Comparison of ENCODE assay signal across 27 mouse cellular contexts in genomic region chr3:80256383-80256782, GRCm38 (mm10).
DNase-seq lines count a peak whose midpoint lies in the region; ATAC-seq and TF ChIP-seq lines count a peak whose summit lies in the region.
"Had no signal": no experiment of that assay in that cellular context is flagged by ENCODE, and none has a peak within 500 bp of the region (broad histone marks: within the 10 kb centered on the region; RNA-seq: fewer than 3 reads in every experiment).

No protein-coding gene starts in this region.

- ATAC-seq in forebrain, embryonic 14.5 days: peak; percentile 72
- peak; percentile 42; the same call in 1 of the 2 replicates for ATAC-seq in hindbrain, embryonic 16.5 days
- ATAC-seq in hindbrain, postnatal 0 days: no peak
- ATAC-seq: intestine, embryonic 15.5 days; Patski had no signal

- 69% methylated on average over 3 of the region's 3 CpGs for WGBS in forebrain, embryonic 14.5 days
- 93% methylated on average over 3 of the region's 3 CpGs for WGBS in forebrain, embryonic 10.5 days
- 63% methylated on average over 3 of the region's 3 CpGs for WGBS in hindbrain, embryonic 16.5 days
- WGBS in hindbrain, postnatal 0 days: 78% methylated on average over 3 of the region's 3 CpGs

- H3K9ac ChIP-seq in forebrain, embryonic 14.5 days (ENCODE audit: low read length): no peak overlapping the region
- no peak overlapping the region for H3K9ac ChIP-seq in hindbrain, embryonic 16.5 days (ENCODE audit: low read depth, low read length)
- no peak overlapping the region for H3K9ac ChIP-seq in hindbrain, postnatal 0 days (replicated peaks; ENCODE audit: low read length)
- H3K9ac ChIP-seq: embryonic facial prominence, embryonic 12.5 days; embryonic facial prominence, embryonic 15.5 days; hindbrain, embryonic 13.5 days; intestine, embryonic 15.5 days had no signal

- no peaks in the 10 kb centered on the region for H3K9me3 ChIP-seq in forebrain, embryonic 14.5 days (replicated peaks; ENCODE audit: control insufficient read depth, low read length)
- H3K9me3 ChIP-seq in forebrain, embryonic 10.5 days: no peaks in the 10 kb centered on the region
- H3K9me3 ChIP-seq in hindbrain, embryonic 16.5 days (ENCODE audit: control insufficient read depth, low read length): no peaks in the 10 kb centered on the region
- no peaks in the 10 kb centered on the region for H3K9me3 ChIP-seq in hindbrain, postnatal 0 days (ENCODE audit: low read length)
- H3K9me3 ChIP-seq: embryonic facial prominence, embryonic 12.5 days; embryonic facial prominence, embryonic 15.5 days; G1E; hindbrain, embryonic 13.5 days; intestine, embryonic 15.5 days had no signal

- H3K36me3 ChIP-seq in forebrain, embryonic 14.5 days (ENCODE audit: control insufficient read depth, insufficient read depth, low read length): no peaks in the 10 kb centered on the region
- no peaks in the 10 kb centered on the region for H3K36me3 ChIP-seq in forebrain, embryonic 10.5 days (replicated peaks)
- H3K36me3 ChIP-seq in hindbrain, embryonic 16.5 days (ENCODE audit: control insufficient read depth, insufficient read depth, low read length): no peaks in the 10 kb centered on the region
- H3K36me3 ChIP-seq in hindbrain, postnatal 0 days (ENCODE audit: insufficient read depth, low read length): no peaks in the 10 kb centered on the region
- H3K36me3 ChIP-seq: embryonic facial prominence, embryonic 12.5 days; embryonic facial prominence, embryonic 15.5 days; G1E; hindbrain, embryonic 13.5 days; intestine, embryonic 15.5 days had no signal

- peak; percentile 65 for DNase-seq in forebrain, embryonic 14.5 days (ENCODE audit: low spot score)
- DNase-seq in forebrain, embryonic 10.5 days (ENCODE audit: extremely low spot score, low spot score): no peak
- no peak for DNase-seq in hindbrain, postnatal 0 days (ENCODE audit: low spot score)
- peak; percentile 20 for DNase-seq in brain, adult 2 months (ENCODE audit: low read depth, low spot score)
- peak; percentile 46 for DNase-seq in brain, embryonic 18.5 days (ENCODE audit: low read depth, low spot score)
- no peak for DNase-seq in frontal cortex, adult 2 months (ENCODE audit: extremely low spot score in 1 of 2, low spot score in 1 of 2)
- no peak for DNase-seq in urinary bladder, postnatal 14 days (ENCODE audit: low spot score)
- DNase-seq: adrenal gland, postnatal 10 days; B cell, adult 2 months; cerebellum, adult 11 months; cerebellum, adult 2 months; cerebellum, adult 9-11 months; cerebellum, postnatal 25 days; gastrocnemius, adult 2 months; gastrocnemius, postnatal 14 days; heart, adult 11 months; kidney, adult 11 months; kidney, adult 8-10 months had no signal

- no peaks in the 10 kb centered on the region for H3K27me3 ChIP-seq in forebrain, embryonic 14.5 days (replicated peaks; ENCODE audit: control insufficient read depth, insufficient read depth, low read length)
- no peaks in the 10 kb centered on the region for H3K27me3 ChIP-seq in forebrain, embryonic 10.5 days (ENCODE audit: poor library complexity, severe bottlenecking)
- H3K27me3 ChIP-seq in hindbrain, embryonic 16.5 days (replicated peaks; ENCODE audit: control insufficient read depth, insufficient read depth, low read length): no peaks in the 10 kb centered on the region
- no peaks in the 10 kb centered on the region for H3K27me3 ChIP-seq in hindbrain, postnatal 0 days (ENCODE audit: insufficient read depth, low read length)
- H3K27me3 ChIP-seq: CH12.LX; embryonic facial prominence, embryonic 12.5 days; embryonic facial prominence, embryonic 15.5 days; hindbrain, embryonic 13.5 days; intestine, embryonic 15.5 days; Patski had no signal

- H3K4me2 ChIP-seq in forebrain, embryonic 14.5 days (ENCODE audit: low read length): no peak overlapping the region
- no peak overlapping the region for H3K4me2 ChIP-seq in hindbrain, embryonic 16.5 days (ENCODE audit: low read length)
- H3K4me2 ChIP-seq in hindbrain, postnatal 0 days (ENCODE audit: low read depth, low read length): no peak overlapping the region
- H3K4me2 ChIP-seq: embryonic facial prominence, embryonic 12.5 days; embryonic facial prominence, embryonic 15.5 days; heart, embryonic 11.5 days; hindbrain, embryonic 13.5 days; intestine, embryonic 15.5 days had no signal

- no peak overlapping the region for H3K27ac ChIP-seq in forebrain, embryonic 14.5 days (ENCODE audit: low read depth, low read length)
- H3K27ac ChIP-seq in forebrain, embryonic 10.5 days: no peak overlapping the region
- no peak overlapping the region for H3K27ac ChIP-seq in hindbrain, embryonic 16.5 days (ENCODE audit: low read depth, low read length)
- no peak overlapping the region for H3K27ac ChIP-seq in hindbrain, postnatal 0 days
- H3K27ac ChIP-seq: embryonic facial prominence, embryonic 12.5 days; embryonic facial prominence, embryonic 15.5 days; gastrocnemius, adult 2 months; hindbrain, embryonic 13.5 days; intestine, embryonic 15.5 days had no signal

- H3K4me1 ChIP-seq in forebrain, embryonic 14.5 days (ENCODE audit: control insufficient read depth, insufficient read depth, low read length): no peaks in the 10 kb centered on the region
- no peaks in the 10 kb centered on the region for H3K4me1 ChIP-seq in forebrain, embryonic 10.5 days
- no peaks in the 10 kb centered on the region for H3K4me1 ChIP-seq in hindbrain, embryonic 16.5 days (ENCODE audit: control insufficient read depth, insufficient read depth, low read depth, low read length)
- no peaks in the 10 kb centered on the region for H3K4me1 ChIP-seq in hindbrain, postnatal 0 days (ENCODE audit: insufficient read depth, low read length)
- H3K4me1 ChIP-seq: embryonic facial prominence, embryonic 12.5 days; embryonic facial prominence, embryonic 15.5 days; hindbrain, embryonic 13.5 days; intestine, embryonic 15.5 days had no signal

- no peak overlapping the region for H3K4me3 ChIP-seq in forebrain, embryonic 14.5 days (ENCODE audit: low read depth, low read length)
- H3K4me3 ChIP-seq in forebrain, embryonic 10.5 days: no peak overlapping the region
- H3K4me3 ChIP-seq in hindbrain, embryonic 16.5 days (ENCODE audit: low read length): no peak overlapping the region
- no peak overlapping the region for H3K4me3 ChIP-seq in hindbrain, postnatal 0 days (ENCODE audit: low read length)
- H3K4me3 ChIP-seq: embryonic facial prominence, embryonic 12.5 days; embryonic facial prominence, embryonic 15.5 days; gastrocnemius, adult 2 months; hindbrain, embryonic 13.5 days; intestine, embryonic 15.5 days had no signal

- TF ChIP-seq CTCF in hindbrain, postnatal 0 days (IDR thresholded peaks at IDR 0.05; ENCODE audit: low read depth): no peak

Comparison
In these comparisons a context has a peak if more than half of its experiments do, and no peak if none do; other contexts are left out.
1. DNase-seq: peak in forebrain, embryonic 14.5 days (single experiment), brain, adult 2 months (single experiment) and brain, embryonic 18.5 days (single experiment); none in forebrain, embryonic 10.5 days (single experiment), hindbrain, postnatal 0 days (single experiment), frontal cortex, adult 2 months (0 of 2) and urinary bladder, postnatal 14 days (single experiment).